Mouse (Mus musculus) ES-E14 (cell line): ENCODE measurements around the gene Mef2c.

Experiments used
- CHD2 ChIP-seq: IDR thresholded peaks from 2 replicates; pipeline ENCODE4 v1.6.1; 2014; ENCODE audit warnings: mild to moderate bottlenecking, low read depth, low read length, inconsistent platforms
- ZNF384 ChIP-seq: IDR thresholded peaks from 2 replicates; pipeline ENCODE4 v1.6.1; 2012; ENCODE audit warnings: low read depth, low read length, inconsistent platforms

- TF ChIP-seq ZNF384, result no peak
- TF ChIP-seq CHD2, result no peak
Measured at GRCm38 (mm10) chr13:83608851-83609516, 105.2 kb downstream of the Mef2c start.
